Mouse (Mus musculus): ENCODE measurements around the gene 5330417C22Rik. TPM values are rescaled to one million over a fixed set of nuclear protein-coding genes. Genes with fewer than 3 reads are reported as not detected.
A peak's percentile ranks its signal among the peaks of the same experiment; 100 is the strongest.

Gene 5330417C22Rik
- total and polyA plus RNA-seq, 3 experiments, result 0.07 to 1.8 TPM; not detected in 1

DNA sequence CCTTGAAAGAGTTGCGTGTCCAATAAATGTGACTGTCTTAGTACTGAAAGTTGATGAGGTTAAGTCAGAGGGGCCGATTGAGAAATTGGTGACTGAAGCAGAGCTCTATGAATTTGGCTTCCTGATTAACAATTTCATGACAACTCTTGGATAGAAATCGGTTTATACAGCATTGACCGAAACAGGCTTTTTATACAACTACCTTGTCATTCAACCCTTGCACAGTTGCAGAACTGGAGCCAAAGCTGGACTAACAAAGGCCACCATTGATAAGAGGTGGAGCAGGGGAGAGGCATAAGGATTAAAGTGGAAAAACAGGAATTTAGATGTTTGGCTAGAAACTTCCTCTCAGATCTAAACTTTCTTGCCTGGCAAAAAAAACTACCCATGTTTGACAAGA, 57.5 kb downstream of the 5330417C22Rik start:
- WGBS, result 75% methylated on average over 4 of the region's 4 CpGs
- intact Hi-C loops (cut with DNase I), result no loop called here
- Histone ChIP-seq H3K9ac (ENCODE audit: low read depth, low read length) (no peak overlapping the region), H3K27ac (no peak overlapping the region), H3K4me1 (ENCODE audit: control insufficient read depth, insufficient read depth, low read length) (no peaks in the 10 kb centered on the region), H3K4me3 (no peak overlapping the region), H3K27me3 (ENCODE audit: control insufficient read depth, insufficient read depth, low read length) (no peaks in the 10 kb centered on the region), H3K36me3 (ENCODE audit: control insufficient read depth, insufficient read depth, low read length) (no peaks in the 10 kb centered on the region), H3K79me2 (replicated peaks; ENCODE audit: control insufficient read depth, insufficient read depth, low read length) (no peaks in the 10 kb centered on the region)
- no peak for DNase-seq
- TF ChIP-seq EP300 (IDR thresholded peaks at IDR 0.05; ENCODE audit: insufficient read depth, low read depth, low read length) (no peak), POLR2A (IDR thresholded peaks at IDR 0.05; ENCODE audit: insufficient read depth, low read depth, low read length) (no peak), CTCF (IDR thresholded peaks at IDR 0.05) (no peak)

DNA sequence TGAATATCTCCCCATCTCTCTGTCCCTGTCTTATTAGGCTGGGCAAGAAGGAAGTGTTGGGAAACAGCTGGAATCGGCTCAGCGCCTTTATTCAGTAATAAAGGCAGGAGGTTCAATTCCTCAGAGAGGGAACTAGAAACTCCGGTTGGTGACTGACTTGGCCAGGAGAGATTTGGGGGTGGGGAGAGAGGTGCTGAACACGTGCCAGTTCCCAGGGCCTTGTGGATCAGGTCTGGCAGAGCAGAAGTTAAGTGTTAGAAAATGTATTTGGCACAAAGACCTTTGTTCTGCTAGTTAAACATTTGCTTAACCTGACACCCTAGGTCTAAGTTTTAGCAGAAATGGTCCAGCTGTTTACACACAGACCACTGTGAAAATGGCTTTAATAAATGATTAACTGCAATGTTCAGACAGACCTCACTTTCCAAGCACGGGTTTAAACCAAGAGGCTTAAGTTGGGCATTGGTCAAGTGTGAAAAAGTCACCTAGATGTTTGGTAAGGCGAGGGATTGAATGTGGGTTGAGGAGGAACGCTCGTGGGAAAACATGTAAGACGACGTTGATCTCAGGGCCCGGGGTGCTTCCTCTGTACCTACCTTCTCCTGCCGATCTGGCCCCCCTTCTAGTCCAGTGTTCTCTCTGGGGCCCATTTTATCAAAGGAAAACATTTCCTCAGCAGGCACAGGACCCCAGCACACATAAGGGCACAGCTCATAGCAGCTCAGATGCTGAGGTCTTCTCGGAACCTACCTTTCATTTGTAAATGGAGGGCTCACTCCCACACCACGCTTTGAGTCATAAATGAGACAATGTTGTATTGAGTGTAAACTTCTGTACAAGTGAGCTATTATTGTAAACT, 59.3 kb downstream of the 5330417C22Rik start:
- H3K27ac ChIP-seq, result no peak overlapping the region
- H3K36me3 ChIP-seq (ENCODE audit: control insufficient read depth, insufficient read depth, low read length), result no peaks in the 10 kb centered on the region
- no peaks in the 10 kb centered on the region for H3K4me1 ChIP-seq (ENCODE audit: control insufficient read depth, insufficient read depth, low read length)
- intact Hi-C loops (cut with DNase I), result no loop called here
- WGBS, result 61% methylated on average over 14 of the region's 14 CpGs
- H3K27me3 ChIP-seq (ENCODE audit: control insufficient read depth, insufficient read depth, low read length), result no peaks in the 10 kb centered on the region
- no peak overlapping the region for H3K9ac ChIP-seq (ENCODE audit: low read depth, low read length)
- DNase-seq, result peak in 1 of 2 experiments; percentile 15
- TF ChIP-seq CTCF (IDR thresholded peaks at IDR 0.05) (no peak), POLR2A (IDR thresholded peaks at IDR 0.05; ENCODE audit: insufficient read depth, low read depth, low read length) (no peak), EP300 (IDR thresholded peaks at IDR 0.05; ENCODE audit: insufficient read depth, low read depth, low read length) (no peak)
- H3K79me2 ChIP-seq (replicated peaks; ENCODE audit: control insufficient read depth, insufficient read depth, low read length), result no peaks in the 10 kb centered on the region
- no peak overlapping the region for H3K4me3 ChIP-seq

DNA sequence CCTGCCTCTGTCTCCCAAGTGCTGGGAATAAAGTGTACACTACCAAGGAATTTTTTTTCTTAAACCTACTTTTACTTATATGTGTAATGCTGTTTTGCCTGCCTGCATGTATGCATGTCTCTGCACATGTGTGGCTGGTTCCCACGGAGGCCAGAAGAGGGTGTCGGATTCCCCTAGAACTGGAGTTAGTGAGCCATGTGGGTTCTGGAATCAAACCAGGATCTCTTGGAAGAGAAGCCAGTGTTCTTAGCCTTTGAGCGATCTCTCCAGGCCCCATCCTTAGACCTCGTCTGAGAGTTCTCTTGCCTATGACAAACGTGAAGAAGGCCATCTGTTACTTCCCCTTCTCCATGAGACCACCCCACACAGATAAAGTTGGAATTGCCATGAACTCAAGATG, 60.8 kb downstream of the 5330417C22Rik start:
- H3K9ac ChIP-seq (ENCODE audit: low read depth, low read length), result no peak overlapping the region
- H3K4me1 ChIP-seq (ENCODE audit: control insufficient read depth, insufficient read depth, low read length), result no peaks in the 10 kb centered on the region
- H3K79me2 ChIP-seq (replicated peaks; ENCODE audit: control insufficient read depth, insufficient read depth, low read length), result no peaks in the 10 kb centered on the region
- no peak overlapping the region for H3K27ac ChIP-seq
- H3K27me3 ChIP-seq (ENCODE audit: control insufficient read depth, insufficient read depth, low read length), result no peaks in the 10 kb centered on the region
- DNase-seq, result no peak
- no peak for TF ChIP-seq POLR2A (IDR thresholded peaks at IDR 0.05; ENCODE audit: insufficient read depth, low read depth, low read length)
- no peak for TF ChIP-seq EP300 (IDR thresholded peaks at IDR 0.05; ENCODE audit: insufficient read depth, low read depth, low read length)
- no peak for TF ChIP-seq CTCF (IDR thresholded peaks at IDR 0.05)
- intact Hi-C loops (cut with DNase I), result no loop called here
- H3K36me3 ChIP-seq (ENCODE audit: control insufficient read depth, insufficient read depth, low read length), result no peaks in the 10 kb centered on the region
- 56% methylated on average over 5 of the region's 5 CpGs for WGBS
- no peak overlapping the region for H3K4me3 ChIP-seq

DNA sequence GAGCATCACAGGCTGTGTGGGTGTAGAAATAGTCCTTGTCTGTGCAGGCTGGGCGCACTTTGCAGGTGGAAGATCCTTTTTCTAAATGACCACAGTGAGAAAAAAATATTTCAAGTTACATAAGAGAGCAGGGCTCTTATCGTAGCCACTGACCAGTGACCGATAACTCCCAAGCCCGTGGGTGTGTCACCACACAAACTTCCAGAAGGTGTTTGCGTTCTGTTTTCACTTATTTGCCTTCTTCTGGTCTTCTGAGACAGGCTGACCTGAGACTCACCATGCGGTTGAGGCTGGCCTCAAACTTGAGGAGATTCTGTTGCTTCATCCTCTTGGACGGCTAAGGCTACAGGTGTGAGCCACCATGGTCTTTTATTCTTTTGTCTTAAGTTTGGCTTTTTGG, 61.4 kb downstream of the 5330417C22Rik start:
- 90% methylated on average over 7 of the region's 7 CpGs for WGBS
- TF ChIP-seq EP300 (IDR thresholded peaks at IDR 0.05; ENCODE audit: insufficient read depth, low read depth, low read length) (no peak), POLR2A (IDR thresholded peaks at IDR 0.05; ENCODE audit: insufficient read depth, low read depth, low read length) (no peak), CTCF (IDR thresholded peaks at IDR 0.05) (no peak)
- H3K4me1 ChIP-seq (ENCODE audit: control insufficient read depth, insufficient read depth, low read length), result no peaks in the 10 kb centered on the region
- H3K27ac ChIP-seq, result no peak overlapping the region
- intact Hi-C loops (cut with DNase I), result no loop called here
- no peak overlapping the region for H3K4me3 ChIP-seq
- no peaks in the 10 kb centered on the region for H3K79me2 ChIP-seq (replicated peaks; ENCODE audit: control insufficient read depth, insufficient read depth, low read length)
- no peaks in the 10 kb centered on the region for H3K27me3 ChIP-seq (ENCODE audit: control insufficient read depth, insufficient read depth, low read length)
- H3K9ac ChIP-seq (ENCODE audit: low read depth, low read length), result no peak overlapping the region
- no peak for DNase-seq
- no peaks in the 10 kb centered on the region for H3K36me3 ChIP-seq (ENCODE audit: control insufficient read depth, insufficient read depth, low read length)

DNA sequence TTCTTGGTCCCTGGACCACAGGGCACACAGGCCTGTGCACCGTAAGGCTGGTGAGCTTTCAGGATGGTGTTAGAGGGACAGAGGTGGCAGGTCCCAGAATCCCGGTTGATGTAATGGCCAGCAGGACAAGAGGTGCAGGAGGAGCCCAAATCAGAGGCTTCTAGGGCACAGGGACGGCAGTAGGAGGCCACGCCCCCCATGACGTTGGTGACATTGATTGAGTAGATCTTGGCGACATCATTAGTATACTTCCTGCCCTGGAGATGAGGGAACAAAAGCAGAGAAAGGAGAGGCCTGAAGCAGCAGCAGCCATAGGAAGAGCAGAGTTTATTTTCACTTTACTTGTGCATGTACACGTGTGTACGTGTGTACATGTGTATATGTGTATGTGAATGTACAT, 68.6 kb downstream of the 5330417C22Rik start:
- Histone ChIP-seq H3K36me3 (ENCODE audit: control insufficient read depth, insufficient read depth, low read length) (no peaks in the 10 kb centered on the region), H3K4me3 (no peak overlapping the region), H3K79me2 (replicated peaks; ENCODE audit: control insufficient read depth, insufficient read depth, low read length) (no peaks in the 10 kb centered on the region), H3K27ac (no peak overlapping the region), H3K9ac (ENCODE audit: low read depth, low read length) (no peak overlapping the region), H3K27me3 (ENCODE audit: control insufficient read depth, insufficient read depth, low read length) (no peaks in the 10 kb centered on the region), H3K4me1 (ENCODE audit: control insufficient read depth, insufficient read depth, low read length) (no peaks in the 10 kb centered on the region)
- intact Hi-C loops (cut with DNase I), result no loop called here
- DNase-seq, result no peak
- WGBS, result 55% methylated on average over 8 of the region's 8 CpGs
- no peak for TF ChIP-seq POLR2A (IDR thresholded peaks at IDR 0.05; ENCODE audit: insufficient read depth, low read depth, low read length)
- no peak for TF ChIP-seq EP300 (IDR thresholded peaks at IDR 0.05; ENCODE audit: insufficient read depth, low read depth, low read length)
- no peak for TF ChIP-seq CTCF (IDR thresholded peaks at IDR 0.05)

DNA sequence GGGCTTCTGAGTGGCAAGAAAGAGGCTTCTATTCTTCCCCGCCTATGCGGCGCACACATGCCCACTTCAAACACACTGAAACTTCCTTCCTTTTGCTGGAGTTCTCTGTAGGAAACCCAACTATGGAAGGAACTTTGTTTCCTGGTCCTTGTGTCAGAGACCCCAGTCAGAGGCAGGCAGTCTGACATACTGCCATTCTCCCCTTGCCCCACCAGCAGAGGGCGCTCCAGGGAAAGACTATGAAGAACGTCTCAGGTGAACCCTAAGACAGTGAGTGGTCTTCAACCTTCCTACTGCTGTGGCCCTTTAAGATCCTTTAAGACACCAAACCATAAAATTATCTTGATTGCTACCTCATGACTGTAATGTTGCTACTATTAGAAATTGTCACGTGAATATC, 69.9 kb downstream of the 5330417C22Rik start:
- 79% methylated on average over 6 of the region's 6 CpGs for WGBS
- DNase-seq, result peak; percentile 13 to 45
- intact Hi-C loops (cut with DNase I), result no loop called here
- TF ChIP-seq CTCF (IDR thresholded peaks at IDR 0.05) (peak; percentile 72), POLR2A (IDR thresholded peaks at IDR 0.05; ENCODE audit: insufficient read depth, low read depth, low read length) (no peak)
- Histone ChIP-seq H3K36me3 (ENCODE audit: control insufficient read depth, insufficient read depth, low read length) (no peaks in the 10 kb centered on the region), H3K9ac (ENCODE audit: low read depth, low read length) (no peak overlapping the region), H3K4me3 (no peak overlapping the region), H3K4me1 (ENCODE audit: control insufficient read depth, insufficient read depth, low read length) (no peaks in the 10 kb centered on the region), H3K27ac (no peak overlapping the region), H3K79me2 (replicated peaks; ENCODE audit: control insufficient read depth, insufficient read depth, low read length) (no peaks in the 10 kb centered on the region), H3K27me3 (ENCODE audit: control insufficient read depth, insufficient read depth, low read length) (no peaks in the 10 kb centered on the region)
